Mouse (Mus musculus): ENCODE measurements around the gene Fgf22.

Fgf22 gene

GRCm38 (mm10) chr10:79766508-79767325 lies 11.8 kb downstream of the Fgf22 start, which contains the start of gene Rnf126:
Gene Rnf126 (minus strand): TSS chr10:79766952.
- peak; percentile 96 to 98 for DNase-seq (ENCODE audit: low spot score in 2 of 2)

GRCm38 (mm10) chr10:79767372-79768244 lies 12.7 kb downstream of the Fgf22 start:
- DNase-seq (ENCODE audit: low spot score in 2 of 2): peak; percentile 63 to 70

GRCm38 (mm10) chr10:79768400-79768799 lies 13.5 kb downstream of the Fgf22 start:
- peak; percentile 68 to 78 for DNase-seq (ENCODE audit: low spot score in 2 of 2)

- no peak for DNase-seq (ENCODE audit: low spot score in 2 of 2)
These were observed 14.5 kb downstream of the Fgf22 start for GRCm38 (mm10) chr10:79769329-79769728.

GRCm38 (mm10) chr10:79772320-79772719 lies 17.4 kb downstream of the Fgf22 start:
- no peak for DNase-seq (ENCODE audit: low spot score in 2 of 2)

GRCm38 (mm10) chr10:79773208-79773607 lies 18.3 kb downstream of the Fgf22 start:
- DNase-seq (ENCODE audit: low spot score in 2 of 2): no peak

- no peak for DNase-seq (ENCODE audit: low spot score in 2 of 2)
These were observed 19.8 kb downstream of the Fgf22 start for GRCm38 (mm10) chr10:79774486-79775279.

- no peak for DNase-seq (ENCODE audit: low spot score in 2 of 2)
These were observed 22.2 kb downstream of the Fgf22 start, which contains the start of gene Fstl3 for GRCm38 (mm10) chr10:79777103-79777531. Gene Fstl3 (plus strand): TSS chr10:79777272.

GRCm38 (mm10) chr10:79778006-79778405 lies 23.1 kb downstream of the Fgf22 start:
- DNase-seq (ENCODE audit: low spot score in 2 of 2): no peak

- DNase-seq (ENCODE audit: low spot score in 2 of 2): no peak
These were observed 24.3 kb downstream of the Fgf22 start for GRCm38 (mm10) chr10:79779193-79779592.

GRCm38 (mm10) chr10:79779784-79780663 lies 25.1 kb downstream of the Fgf22 start:
- peak; percentile 89 to 95 for DNase-seq (ENCODE audit: low spot score in 2 of 2)

- peak; percentile 66 to 68 for DNase-seq (ENCODE audit: low spot score in 2 of 2)
These were observed 25.8 kb downstream of the Fgf22 start for GRCm38 (mm10) chr10:79780664-79781015.

- DNase-seq (ENCODE audit: low spot score in 2 of 2): no peak
These were observed 26.3 kb downstream of the Fgf22 start for GRCm38 (mm10) chr10:79781139-79781538.

- DNase-seq (ENCODE audit: low spot score in 2 of 2): peak; percentile 66 to 77
These were observed 27.1 kb downstream of the Fgf22 start for GRCm38 (mm10) chr10:79781956-79782355.

- no peak for DNase-seq (ENCODE audit: low spot score in 2 of 2)
These were observed 28.2 kb downstream of the Fgf22 start for GRCm38 (mm10) chr10:79783050-79783449.

GRCm38 (mm10) chr10:79783920-79784800 lies 29.3 kb downstream of the Fgf22 start:
- peak in 1 of 2 experiments; percentile 73 for DNase-seq (ENCODE audit: low spot score in 2 of 2)

- peak; percentile 64 to 82 for DNase-seq (ENCODE audit: low spot score in 2 of 2)
These were observed 33.7 kb downstream of the Fgf22 start for GRCm38 (mm10) chr10:79788386-79789158.

- no peak for DNase-seq (ENCODE audit: low spot score in 2 of 2)
These were observed 34.7 kb downstream of the Fgf22 start for GRCm38 (mm10) chr10:79789581-79789980.

GRCm38 (mm10) chr10:79790861-79791260 lies 36.0 kb downstream of the Fgf22 start, which contains the start of gene Prss57:
Gene Prss57 (minus strand): TSS chr10:79790961.
- no peak for DNase-seq (ENCODE audit: low spot score in 2 of 2)
